Mouse (Mus musculus) spleen, postnatal 4 days (tissue): ENCODE measurements around the gene Zfp973.
"Not testable (repeated sequence)": the region's sequence is repeated elsewhere in the genome, so short reads cannot be mapped to it uniquely, and the experiment has no call there.

Source experiments
- DNase-seq, 2 experiments: peaks; one replicate each; pipeline ENCODE4 v3.0.0; 2022; ENCODE audit warnings: low spot score in 2 of 2

Zfp973 gene

DNA sequence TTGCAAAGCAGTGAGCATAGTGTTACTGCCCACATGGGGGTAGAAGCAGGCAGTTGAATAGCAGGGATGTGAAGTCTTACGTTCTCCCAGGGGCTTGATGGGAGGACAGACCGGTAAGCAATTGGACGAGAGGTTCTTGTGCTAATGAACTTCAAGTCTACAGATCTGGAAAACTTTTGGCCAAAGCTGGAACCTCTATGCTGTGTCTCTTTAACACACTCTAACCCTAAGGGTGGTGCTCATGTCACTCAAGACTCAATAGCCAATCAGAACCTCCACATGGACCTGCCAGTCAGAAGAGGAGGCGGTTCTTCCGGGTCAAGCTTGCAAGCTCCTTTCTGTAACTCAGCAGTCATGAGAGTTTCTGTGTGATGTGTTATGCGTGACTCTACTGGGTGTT, at the start of gene Zfp973:
Zfp973 (plus strand) TSS at position 301 of the 400 bp plus-strand sequence.
- DNase-seq: not testable (repeated sequence)

GRCm38 (mm10) chr2:176636244-176636643, 34.1 kb upstream of the Zfp973 start, which contains the start of gene Gm14308:
TSS of gene Gm14308 (minus strand) at chr2:176636344.
- not testable (repeated sequence) for DNase-seq

DNA sequence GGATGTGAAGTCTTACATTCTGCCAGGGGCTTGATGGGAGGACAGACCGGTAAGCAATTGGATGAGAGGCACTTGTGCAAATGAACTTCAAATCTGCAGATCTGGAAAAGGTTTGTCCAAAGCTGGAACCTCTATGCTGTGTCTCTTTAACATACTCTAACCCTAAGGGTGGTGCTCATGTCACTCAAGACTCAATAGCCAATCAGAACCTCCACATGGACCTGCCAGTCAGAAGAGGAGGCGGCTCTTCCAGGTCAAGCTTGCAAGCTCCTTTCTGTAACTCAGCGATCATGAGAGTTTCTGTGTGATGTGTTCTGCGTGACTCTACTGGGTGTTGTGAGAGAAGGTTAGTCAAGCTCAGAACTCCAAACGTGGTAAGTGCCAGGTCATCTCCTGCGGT, 37.7 kb downstream of the Zfp973 start, which contains the start of gene Gm14305:
Gm14305 (plus strand) TSS at position 278 of the 400 bp plus-strand sequence.
- not testable (repeated sequence) for DNase-seq
